Mouse (Mus musculus) heart, embryonic 16.5 days (tissue): ENCODE data around the gene Ly6g5c. TPM values are rescaled to one million over a fixed set of nuclear protein-coding genes. Genes with fewer than 3 reads are reported as not detected.

Experiments
- ATAC-seq: fragments of 200-750 bp; cut with Nextera tagmentation; replicated peaks from 2 replicates; pipeline ENCODE4 v1.8.0; 2017; ENCODE audit warnings: moderate number of reproducible peaks; ENCODE audit not compliant: insufficient read depth, low FRiP score; ENCODE audit errors: extremely low read depth
- H3K27ac ChIP-seq: fragments of 300-500 bp; sonication (generic); 2 replicates; pipeline ENCODE4 v1.5.1; 2014; ENCODE audit warnings: mild to moderate bottlenecking, low read length, control low read depth, moderate library complexity
- H3K27me3 ChIP-seq: fragments of 300-500 bp; sonication (generic); 2 replicates; pipeline ENCODE4 v1.6.1; 2014; ENCODE audit warnings: low read length, mixed read lengths; ENCODE audit not compliant: control insufficient read depth, insufficient read depth
- H3K36me3 ChIP-seq: fragments of 300-500 bp; sonication (generic); 2 replicates; pipeline ENCODE4 v1.6.1; 2014; ENCODE audit not compliant: control insufficient read depth, insufficient read depth
- H3K4me1 ChIP-seq: fragments of 300-500 bp; sonication (generic); 2 replicates; pipeline ENCODE4 v1.6.1; 2014; ENCODE audit warnings: low read length, mixed read lengths; ENCODE audit not compliant: control insufficient read depth, insufficient read depth
- H3K4me2 ChIP-seq: fragments of 300-500 bp; sonication (generic); 2 replicates; pipeline ENCODE4 v1.6.1; 2014; ENCODE audit warnings: low read depth, mild to moderate bottlenecking, control low read depth, low read length
- H3K4me3 ChIP-seq: fragments of 300-500 bp; sonication (generic); 2 replicates; pipeline ENCODE4 v1.5.1; 2014; ENCODE audit warnings: mild to moderate bottlenecking, control low read depth, low read length
- H3K9ac ChIP-seq: fragments of 300-500 bp; sonication (generic); 2 replicates; pipeline ENCODE4 v1.6.1; 2014; ENCODE audit warnings: low read length, control low read depth
- H3K9me3 ChIP-seq: fragments of 300-500 bp; sonication (generic); replicated peaks from 2 replicates; pipeline ENCODE4 v1.6.1; 2016; ENCODE audit warnings: low read length; ENCODE audit not compliant: control insufficient read depth
- WGBS: fragments of 180-500 bp; shearing (Covaris S2); extraction: QIAGEN DNeasy Blood & Tissue Kit; methylation state at CpG from one replicate; pipeline ENCODE4 v1.1.7; 2014; 5-methylcytosine and 5-hydroxymethylcytosine counted together
- polyA plus RNA-seq: library from polyadenylated mRNA; unstranded; fragments of >200 nt; fragmentation: Nextera tagmentation; extraction: Ambion mirVana; gene quantifications from 2 replicates; pipeline ENCODE4 v1.2.1, GENCODE M21; 2015

Gene Ly6g5c
- polyA plus RNA-seq, 1 experiment from 2014 or later: 0.72 TPM

DNA sequence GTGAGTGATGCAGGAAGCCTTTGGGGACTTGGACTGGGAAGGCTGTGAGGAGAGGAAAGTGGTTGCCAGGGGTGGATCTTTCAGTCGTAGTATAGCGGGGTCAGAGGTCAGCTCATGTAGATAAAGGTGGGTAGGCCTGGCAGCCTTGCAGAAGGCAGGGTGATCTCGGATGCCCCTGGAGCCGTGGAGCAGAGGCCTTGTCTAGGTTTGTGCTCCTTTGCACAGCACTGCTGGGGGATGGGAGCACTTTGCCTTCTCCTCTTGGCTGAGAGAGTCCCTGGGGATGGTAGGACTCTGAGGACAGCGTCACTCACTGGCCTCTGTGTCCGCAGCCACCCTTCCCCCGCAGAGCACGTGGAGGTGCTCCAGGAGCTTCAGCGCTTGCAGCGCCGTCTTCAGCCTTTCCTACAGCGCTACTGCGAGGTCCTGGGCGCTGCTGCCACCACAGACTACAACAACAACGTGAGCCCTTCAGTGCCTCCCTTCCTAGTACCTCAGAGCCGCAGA, 32.5 kb downstream of the Ly6g5c start:
- H3K9ac ChIP-seq: no peak overlapping the region
- H3K4me2 ChIP-seq: no peak overlapping the region
- H3K27me3 ChIP-seq: no peaks in the 10 kb centered on the region
- H3K4me1 ChIP-seq: peaks cover 16% of the 10 kb centered on the region
- no peaks in the 10 kb centered on the region for H3K9me3 ChIP-seq
- peaks cover 66% of the 10 kb centered on the region for H3K36me3 ChIP-seq
- no peak for ATAC-seq
- WGBS: 70% methylated on average over 16 of the region's 16 CpGs
- H3K4me3 ChIP-seq: no peak overlapping the region
- no peak overlapping the region for H3K27ac ChIP-seq

DNA sequence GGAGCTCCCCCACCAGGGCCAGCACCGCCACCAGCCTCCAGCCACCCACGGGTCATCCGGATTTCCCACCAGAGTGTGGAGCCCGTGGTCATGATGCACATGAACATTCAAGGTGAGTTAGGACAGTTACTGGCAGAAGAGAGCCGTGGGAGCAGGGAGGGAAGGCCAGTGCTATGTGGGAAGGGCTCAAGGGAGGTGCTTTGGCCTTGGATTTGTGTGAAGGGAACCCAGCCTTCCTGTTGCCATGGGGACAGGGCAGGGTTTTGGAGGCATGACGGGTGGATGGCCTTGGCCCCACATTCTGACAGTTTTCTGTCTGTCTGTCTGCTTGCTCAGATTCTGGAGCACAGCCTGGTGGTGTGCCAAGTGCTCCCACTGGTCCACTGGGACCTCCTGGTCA, 33.9 kb downstream of the Ly6g5c start:
- Histone ChIP-seq H3K27ac (no peak overlapping the region), H3K4me1 (peaks cover 6% of the 10 kb centered on the region), H3K4me2 (no peak overlapping the region), H3K36me3 (peaks cover 74% of the 10 kb centered on the region), H3K4me3 (no peak overlapping the region), H3K27me3 (no peaks in the 10 kb centered on the region), H3K9ac (no peak overlapping the region), H3K9me3 (no peaks in the 10 kb centered on the region)
- WGBS: 93% methylated on average over 6 of the region's 6 CpGs
- no peak for ATAC-seq

DNA sequence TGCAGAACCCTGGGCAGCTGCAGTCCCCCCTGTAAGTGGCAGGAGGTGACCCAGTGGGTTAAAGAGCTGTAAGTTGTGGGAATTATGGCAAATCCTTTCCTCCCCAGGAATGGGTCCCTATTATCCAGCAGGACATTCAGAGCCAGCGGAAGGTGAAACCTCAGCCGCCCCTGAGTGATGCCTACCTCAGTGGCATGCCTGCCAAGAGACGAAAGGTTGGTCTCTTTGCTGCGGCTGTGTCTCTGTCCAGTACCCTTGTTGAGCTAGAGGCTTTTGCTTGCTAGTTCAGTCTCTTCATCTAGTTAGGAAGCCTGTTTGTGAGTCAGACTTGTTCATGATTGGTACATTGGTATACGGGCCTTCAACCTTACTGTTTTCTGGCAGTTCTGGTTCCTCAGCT, 38.1 kb downstream of the Ly6g5c start:
- Histone ChIP-seq H3K27ac (no peak overlapping the region), H3K27me3 (no peaks in the 10 kb centered on the region), H3K4me1 (no peaks in the 10 kb centered on the region), H3K4me3 (no peak overlapping the region), H3K36me3 (peaks cover 81% of the 10 kb centered on the region), H3K4me2 (no peak overlapping the region), H3K9ac (no peak overlapping the region), H3K9me3 (no peaks in the 10 kb centered on the region)
- WGBS: 84% methylated on average over 5 of the region's 5 CpGs
- no peak for ATAC-seq

DNA sequence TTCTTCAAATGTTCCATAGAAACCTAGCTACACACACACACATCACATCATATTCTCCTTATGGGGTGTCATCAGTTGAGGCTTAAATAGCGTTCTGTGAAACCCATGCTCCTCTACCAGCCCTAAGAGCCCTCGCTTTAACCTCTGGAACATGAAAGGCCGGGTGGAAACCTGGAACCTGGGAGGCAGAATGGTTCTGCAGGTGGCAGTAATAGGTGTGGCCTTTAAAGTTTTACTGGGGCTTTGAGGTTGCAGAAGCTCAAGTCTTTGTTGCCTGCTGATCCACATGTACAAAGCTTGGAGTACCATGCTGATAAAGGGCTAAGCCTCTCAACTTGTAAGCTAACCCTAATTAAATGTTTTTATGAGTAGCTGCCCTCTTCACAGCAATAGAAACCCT, 39.3 kb downstream of the Ly6g5c start:
- 60% methylated on average over 3 of the region's 3 CpGs for WGBS
- Histone ChIP-seq H3K27ac (no peak overlapping the region), H3K36me3 (peaks cover 81% of the 10 kb centered on the region), H3K9me3 (no peaks in the 10 kb centered on the region), H3K9ac (no peak overlapping the region), H3K4me3 (no peak overlapping the region), H3K27me3 (no peaks in the 10 kb centered on the region), H3K4me1 (no peaks in the 10 kb centered on the region), H3K4me2 (no peak overlapping the region)
- ATAC-seq: no peak

DNA sequence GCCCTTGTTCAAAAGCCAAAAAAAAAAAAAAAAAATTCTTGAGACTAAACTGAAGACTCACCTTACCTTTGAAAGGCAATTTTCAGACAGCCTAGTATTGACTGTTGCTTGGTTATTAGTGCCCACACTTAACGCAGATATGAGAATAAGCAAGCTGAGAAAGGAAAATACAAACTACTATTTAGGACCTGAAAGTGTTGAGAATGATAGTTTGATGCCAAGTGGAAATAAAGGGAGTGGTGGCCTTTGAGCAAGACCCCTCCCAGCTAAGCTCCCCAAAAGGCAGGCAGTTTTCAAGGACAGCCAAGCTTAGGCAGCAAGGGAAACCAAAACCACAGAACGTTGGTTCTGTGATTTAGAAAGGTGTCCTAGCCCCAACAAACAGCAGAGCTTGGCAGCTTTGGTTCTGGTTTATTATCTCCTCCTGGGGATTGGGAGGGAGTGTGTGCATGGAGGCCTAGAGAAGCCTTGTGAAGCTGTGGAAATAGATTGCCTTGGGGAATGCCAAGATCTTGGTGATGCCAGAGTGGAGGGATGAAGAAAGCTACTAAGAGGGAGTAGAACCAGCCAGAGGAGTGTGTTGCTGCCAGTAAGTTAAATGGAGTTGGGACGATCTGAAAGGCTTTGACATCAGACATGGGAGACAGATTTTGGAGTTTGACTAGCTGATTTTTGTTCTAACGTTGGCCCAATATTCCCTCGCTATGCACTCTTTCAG, 40.0 kb downstream of the Ly6g5c start:
- Histone ChIP-seq H3K27ac (no peak overlapping the region), H3K9ac (no peak overlapping the region), H3K9me3 (no peaks in the 10 kb centered on the region), H3K36me3 (peaks cover 81% of the 10 kb centered on the region), H3K4me1 (no peaks in the 10 kb centered on the region), H3K4me3 (no peak overlapping the region), H3K27me3 (no peaks in the 10 kb centered on the region), H3K4me2 (no peak overlapping the region)
- WGBS: 61% methylated on average over 5 of the region's 5 CpGs
- no peak for ATAC-seq

DNA sequence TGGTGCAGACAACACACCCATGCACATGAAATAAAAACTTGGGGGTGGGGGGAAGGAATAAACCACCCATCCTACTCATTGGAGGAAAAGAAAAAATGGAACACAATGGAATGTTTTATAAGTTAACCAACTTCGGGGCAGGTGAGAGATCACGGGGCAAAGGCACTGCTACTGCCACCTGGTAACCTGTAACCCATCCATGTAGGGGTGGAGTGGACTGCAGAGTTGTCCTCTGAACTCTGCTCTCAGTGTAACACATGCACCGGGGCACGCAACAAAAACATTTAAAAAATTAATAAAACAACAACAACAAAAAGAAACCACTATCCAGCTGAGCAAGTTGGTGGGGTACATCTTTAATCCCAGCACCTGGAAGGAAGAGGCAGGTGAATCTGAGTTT, 44.0 kb downstream of the Ly6g5c start:
- Histone ChIP-seq H3K36me3 (peaks cover 90% of the 10 kb centered on the region), H3K9ac (no peak overlapping the region), H3K27me3 (no peaks in the 10 kb centered on the region), H3K27ac (no peak overlapping the region), H3K9me3 (no peaks in the 10 kb centered on the region), H3K4me2 (no peak overlapping the region), H3K4me3 (no peak overlapping the region), H3K4me1 (no peaks in the 10 kb centered on the region)
- WGBS: 94% methylated on average over 4 of the region's 4 CpGs
- no peak for ATAC-seq

DNA sequence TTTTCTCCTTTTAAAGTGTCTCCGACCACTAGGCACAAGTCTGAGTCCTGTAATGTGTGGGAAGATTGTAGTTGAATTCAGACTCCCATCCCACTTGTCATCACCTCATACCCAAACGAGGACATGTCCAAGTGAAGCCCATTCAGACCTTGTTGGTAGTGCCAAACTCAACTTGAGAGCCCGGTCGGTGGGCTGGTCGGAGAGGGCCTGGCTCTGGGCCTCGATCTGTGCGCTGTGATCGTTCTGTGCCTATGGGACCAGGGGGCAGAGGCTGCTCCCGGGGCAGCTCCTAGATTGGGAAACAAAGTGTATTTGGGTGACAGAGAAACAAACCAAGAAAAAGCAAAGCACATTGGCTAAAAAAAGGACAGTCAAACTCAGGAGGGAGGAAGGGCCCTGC, 45.0 kb downstream of the Ly6g5c start:
- Histone ChIP-seq H3K4me2 (no peak overlapping the region), H3K36me3 (peaks cover 96% of the 10 kb centered on the region), H3K27me3 (no peaks in the 10 kb centered on the region), H3K4me1 (no peaks in the 10 kb centered on the region), H3K4me3 (no peak overlapping the region), H3K9me3 (no peaks in the 10 kb centered on the region), H3K27ac (no peak overlapping the region), H3K9ac (no peak overlapping the region)
- WGBS: 72% methylated on average over 9 of the region's 9 CpGs
- no peak for ATAC-seq

DNA sequence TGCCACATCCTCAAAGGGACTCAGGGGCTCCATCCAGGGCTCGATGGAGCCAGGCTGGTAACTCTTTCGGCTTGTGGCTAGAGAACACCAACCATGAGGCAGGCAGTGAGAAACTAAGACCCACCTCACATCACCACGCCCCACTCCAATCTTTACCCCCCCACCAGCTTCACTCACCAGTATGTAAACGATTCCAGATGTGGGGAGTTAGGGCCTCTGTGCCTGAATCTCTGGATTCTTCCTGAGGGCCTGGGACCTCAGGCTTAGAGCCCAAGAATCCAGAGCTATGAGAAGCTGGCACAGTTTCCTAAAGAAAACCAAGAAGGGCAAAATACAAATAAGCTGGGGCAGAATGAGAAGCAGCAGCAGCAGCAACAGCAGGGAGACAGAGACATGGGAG, 45.9 kb downstream of the Ly6g5c start:
- Histone ChIP-seq H3K9me3 (no peaks in the 10 kb centered on the region), H3K36me3 (peaks cover 98% of the 10 kb centered on the region), H3K9ac (no peak overlapping the region), H3K4me2 (no peak overlapping the region), H3K4me1 (no peaks in the 10 kb centered on the region), H3K4me3 (no peak overlapping the region), H3K27me3 (no peaks in the 10 kb centered on the region), H3K27ac (no peak overlapping the region)
- WGBS: 87% methylated on average over 4 of the region's 4 CpGs
- no peak for ATAC-seq

DNA sequence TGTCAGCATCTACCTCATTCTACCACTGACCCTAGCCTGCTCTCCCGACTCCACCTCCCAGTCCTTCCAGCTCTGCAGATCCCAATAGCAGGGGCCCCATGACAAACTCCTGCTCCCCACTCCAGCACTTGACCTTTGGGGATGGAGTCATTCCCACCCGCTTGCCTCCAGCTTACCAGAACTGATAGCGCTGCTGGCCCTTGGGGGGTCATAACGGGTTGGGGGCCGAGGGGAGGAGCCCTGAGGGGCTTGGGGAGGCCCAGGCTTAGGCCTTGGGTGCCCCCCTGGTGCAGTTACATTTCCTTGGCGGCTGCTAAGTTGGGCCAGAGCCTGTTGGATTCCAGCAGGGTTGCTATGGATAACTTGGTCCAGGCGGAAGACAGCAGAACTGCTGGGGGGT, 46.5 kb downstream of the Ly6g5c start:
- no peak for ATAC-seq
- Histone ChIP-seq H3K36me3 (peaks cover 98% of the 10 kb centered on the region), H3K4me2 (no peak overlapping the region), H3K4me1 (no peaks in the 10 kb centered on the region), H3K9ac (no peak overlapping the region), H3K9me3 (no peaks in the 10 kb centered on the region), H3K27ac (no peak overlapping the region), H3K27me3 (no peaks in the 10 kb centered on the region), H3K4me3 (no peak overlapping the region)
- 74% methylated on average over 7 of the region's 7 CpGs for WGBS
